Mouse (Mus musculus) cerebellum, adult 8-10 months (tissue): Measurements from ENCODE around the gene Slc12a9.

Experiments
- DNase-seq: peaks from one replicate; pipeline ENCODE4 v3.0.0; 2022

Gene Slc12a9

GRCm38 (mm10) chr5:137333512-137334174, at the start of gene Slc12a9:
Slc12a9 (minus strand) TSS chr5:137333597.
- DNase-seq: peak; percentile 96

DNA sequence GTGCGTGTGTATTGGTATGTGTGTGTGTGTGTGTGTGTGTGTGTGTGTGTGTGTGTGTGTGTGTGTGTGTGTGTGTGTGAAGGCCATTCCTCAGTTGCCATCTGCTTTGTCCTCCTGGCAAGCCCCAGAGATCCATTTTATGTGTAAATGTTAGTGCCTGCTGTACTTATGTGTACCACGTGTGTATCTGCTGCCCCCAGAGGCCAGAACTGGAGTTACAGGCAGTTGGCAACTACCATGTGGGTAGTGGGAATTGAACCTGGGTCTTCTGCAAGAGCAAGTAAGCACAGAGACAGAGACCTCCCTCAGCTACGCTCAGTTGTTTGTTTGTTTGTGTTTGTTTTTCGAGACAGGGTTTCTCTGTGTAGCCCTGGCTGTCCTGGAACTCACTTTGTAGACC, 47.8 kb upstream of the Slc12a9 start:
- DNase-seq: peak; percentile 30

DNA sequence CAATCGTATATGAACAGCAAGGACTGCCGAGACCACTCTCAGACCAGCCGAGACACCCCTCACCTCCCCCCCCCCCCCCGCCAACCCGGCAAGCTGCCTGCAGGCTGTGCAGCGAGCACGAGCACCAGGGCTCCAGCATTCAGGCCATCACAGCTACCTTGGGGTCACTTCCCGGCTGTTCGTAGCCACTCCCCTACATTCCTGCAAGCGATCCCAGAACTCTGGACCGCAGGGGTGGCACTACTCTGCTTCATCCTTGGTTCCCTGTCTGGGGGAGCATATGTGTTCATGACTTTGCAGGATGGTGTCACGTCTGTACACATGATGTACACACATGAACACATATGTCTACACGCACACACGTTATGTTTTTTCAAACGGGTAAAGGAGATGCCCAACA, 44.2 kb upstream of the Slc12a9 start:
- DNase-seq: no peak

GRCm38 (mm10) chr5:137377176-137377575, 43.8 kb upstream of the Slc12a9 start:
- no peak for DNase-seq

DNA sequence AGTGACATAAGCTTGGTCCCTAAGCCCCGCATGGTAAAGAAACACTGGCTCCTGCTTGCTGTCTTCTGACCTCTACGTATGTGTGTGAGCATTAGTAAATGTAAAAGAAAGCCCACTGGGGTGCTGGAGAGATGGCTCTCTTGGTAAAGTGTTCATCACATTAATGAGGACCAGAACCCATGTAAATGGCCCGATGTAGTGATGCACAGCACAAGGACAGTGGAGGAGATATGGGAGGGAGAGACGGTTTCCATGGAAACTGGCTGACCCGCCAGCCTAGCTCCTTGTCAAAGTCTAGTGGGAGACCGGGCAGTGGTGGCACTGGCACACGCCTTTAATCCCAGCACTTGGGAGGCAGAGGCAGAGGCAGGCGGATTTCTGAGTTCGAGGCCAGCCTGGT, 43.3 kb upstream of the Slc12a9 start:
- DNase-seq: no peak

GRCm38 (mm10) chr5:137376198-137376597, 42.8 kb upstream of the Slc12a9 start:
- no peak for DNase-seq

DNA sequence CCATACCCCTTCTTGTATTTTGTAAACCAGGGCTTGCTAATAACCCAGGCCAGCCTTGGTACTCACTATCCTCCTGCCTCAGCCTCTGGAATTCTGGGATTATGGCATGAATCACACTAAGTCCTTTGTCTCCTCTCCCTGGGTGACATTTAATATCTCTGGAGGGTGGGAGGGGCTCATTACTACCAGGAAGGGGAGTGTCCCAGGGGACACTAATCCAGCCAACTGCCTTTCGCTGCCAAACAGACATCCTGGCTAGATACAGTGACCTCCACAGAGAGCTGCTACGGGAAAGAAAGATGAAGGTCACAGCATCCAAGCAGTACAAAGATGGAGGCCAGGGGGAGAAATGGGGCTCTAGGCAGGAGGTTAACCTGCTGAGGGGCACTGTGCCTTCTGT, 42.2 kb upstream of the Slc12a9 start:
- no peak for DNase-seq

DNA sequence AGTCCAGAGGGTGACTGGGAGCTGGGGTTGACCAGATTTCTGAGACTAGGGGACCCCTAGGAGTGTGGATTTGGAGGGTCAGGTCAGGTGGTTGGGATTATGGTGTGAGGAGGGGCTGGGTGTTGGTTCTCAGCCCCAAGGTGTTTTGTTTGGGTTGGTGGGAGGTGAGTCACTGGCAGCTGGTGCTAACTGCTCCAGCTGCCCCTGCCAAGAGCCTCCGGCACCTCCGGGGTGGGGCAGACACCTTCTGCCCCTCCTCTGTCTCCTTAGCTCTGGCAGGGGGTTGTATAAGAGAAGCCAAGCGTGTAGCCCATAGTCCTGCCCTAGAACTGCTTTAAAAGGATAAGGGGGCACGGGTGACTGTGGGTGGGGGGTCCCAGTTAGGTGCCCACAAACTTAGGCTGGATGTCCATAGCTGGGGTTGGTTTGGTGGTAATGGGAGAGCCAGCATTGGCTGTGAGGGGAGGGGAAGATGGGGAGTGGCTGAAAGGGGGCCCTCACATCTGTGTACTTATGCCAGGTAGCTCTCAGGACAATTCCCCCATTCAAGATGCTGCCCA, 41.2 kb upstream of the Slc12a9 start:
- no peak for DNase-seq

DNA sequence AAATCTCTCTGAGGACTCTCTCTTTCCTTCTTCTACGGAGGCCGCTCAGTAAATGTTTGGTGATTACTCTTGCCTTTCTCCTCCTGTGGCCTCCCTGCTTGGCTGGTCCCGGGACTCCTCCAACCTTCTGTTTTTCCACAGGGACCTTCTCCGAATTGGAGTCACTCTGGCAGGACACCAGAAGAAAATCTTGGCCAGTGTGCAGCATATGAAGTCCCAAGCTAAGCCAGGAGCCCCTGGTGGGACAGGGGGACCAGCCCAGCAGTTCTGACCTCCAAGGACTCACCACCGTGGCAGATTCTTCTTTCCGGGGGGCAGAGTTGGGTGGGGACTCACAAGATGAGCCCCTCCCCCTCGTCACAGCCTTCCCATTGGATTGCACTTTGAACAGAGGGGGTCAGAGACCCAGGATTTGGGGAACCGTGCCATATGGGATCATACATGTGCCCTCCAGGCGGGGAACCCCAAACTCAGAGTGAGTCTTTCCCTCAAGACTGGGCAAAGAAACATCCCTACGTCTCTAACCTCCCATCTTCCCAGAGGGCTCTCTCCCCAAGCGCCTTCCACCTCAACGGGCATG, 40.1 kb upstream of the Slc12a9 start:
- DNase-seq: no peak

DNA sequence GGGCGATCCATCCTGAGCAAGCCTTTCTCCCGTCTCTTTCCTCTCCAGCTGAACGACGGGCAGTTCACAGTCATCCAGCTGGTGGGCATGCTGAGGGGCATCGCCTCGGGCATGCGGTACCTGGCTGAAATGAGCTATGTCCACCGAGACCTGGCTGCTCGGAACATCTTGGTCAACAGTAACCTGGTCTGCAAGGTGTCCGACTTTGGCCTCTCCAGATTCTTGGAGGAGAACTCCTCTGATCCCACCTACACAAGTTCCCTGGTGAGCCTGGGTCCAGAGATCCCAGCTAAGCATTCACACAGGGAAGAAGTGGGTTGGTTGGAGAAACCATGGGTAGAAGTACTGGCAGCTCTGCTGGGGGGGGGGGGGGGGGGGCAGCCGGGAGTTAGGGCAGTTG, 36.3 kb upstream of the Slc12a9 start:
- DNase-seq: no peak

- DNase-seq: no peak
Measured at GRCm38 (mm10) chr5:137358382-137358781, 25.0 kb upstream of the Slc12a9 start.

- no peak for DNase-seq
Measured at GRCm38 (mm10) chr5:137354091-137354490, 20.7 kb upstream of the Slc12a9 start.

- DNase-seq: no peak
Measured at GRCm38 (mm10) chr5:137352011-137352975, 18.9 kb upstream of the Slc12a9 start.

GRCm38 (mm10) chr5:137351394-137351793, 18.0 kb upstream of the Slc12a9 start:
- no peak for DNase-seq

DNA sequence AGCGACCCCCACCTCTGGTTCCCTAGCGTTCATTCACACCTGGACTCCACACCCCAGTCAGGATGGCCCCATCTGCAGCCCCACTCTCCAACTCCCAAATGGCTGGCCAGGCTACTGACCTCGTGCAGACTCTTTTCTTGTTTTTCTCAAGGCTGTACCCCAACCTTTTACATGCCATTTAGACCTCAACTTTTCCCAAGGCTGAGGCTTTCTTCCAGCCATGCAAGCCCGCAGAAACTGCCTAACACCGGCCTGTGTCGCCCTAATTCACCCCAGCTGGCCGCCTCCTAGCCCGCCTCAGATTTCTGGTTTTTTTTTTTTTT, 17.6 kb upstream of the Slc12a9 start:
- DNase-seq: no peak

DNA sequence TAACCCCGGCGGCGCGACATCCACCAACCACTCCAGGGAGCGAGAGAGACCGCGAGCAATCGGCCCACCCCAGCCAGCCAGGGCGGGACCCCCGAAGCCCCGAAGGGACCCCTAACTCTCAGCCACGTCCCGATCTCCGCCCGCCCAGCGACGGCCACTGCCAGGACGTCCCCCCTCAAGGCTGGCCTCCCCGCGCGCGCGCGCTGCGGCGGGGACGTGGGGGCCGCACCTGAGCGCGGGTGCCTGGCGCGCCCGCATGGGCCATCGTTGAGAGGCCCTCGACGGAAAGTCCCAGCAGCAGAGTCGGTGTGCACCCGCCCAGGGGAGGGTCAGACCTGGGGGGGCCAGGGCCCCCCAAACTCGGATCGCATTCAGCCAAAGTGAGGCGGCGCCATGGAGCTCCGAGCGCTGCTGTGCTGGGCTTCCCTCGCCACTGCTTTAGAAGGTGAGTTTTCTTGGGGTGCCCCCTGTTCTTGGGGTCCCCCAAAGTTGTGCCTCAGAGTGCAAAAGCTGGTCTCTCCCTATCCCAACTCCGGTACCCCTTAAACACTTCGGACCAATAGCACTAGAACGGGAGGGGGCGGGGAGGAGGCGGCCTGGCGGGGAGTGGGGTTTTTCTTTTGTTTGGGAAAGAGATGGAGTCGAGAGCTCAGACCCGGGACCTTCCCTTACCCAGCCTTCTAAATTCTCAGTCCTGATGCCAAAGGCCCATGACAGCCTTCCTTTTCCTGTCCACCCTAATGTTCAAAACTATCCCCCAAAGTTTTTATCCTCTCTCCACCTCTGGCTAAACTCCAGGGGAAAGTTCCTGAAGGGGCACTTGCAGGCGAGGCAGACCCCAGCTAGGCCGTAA, 17.0 kb upstream of the Slc12a9 start:
- no peak for DNase-seq

GRCm38 (mm10) chr5:137349384-137350204, 16.2 kb upstream of the Slc12a9 start, which contains the start of gene Ephb4:
Ephb4 (plus strand) TSS chr5:137350109.
- no peak for DNase-seq

DNA sequence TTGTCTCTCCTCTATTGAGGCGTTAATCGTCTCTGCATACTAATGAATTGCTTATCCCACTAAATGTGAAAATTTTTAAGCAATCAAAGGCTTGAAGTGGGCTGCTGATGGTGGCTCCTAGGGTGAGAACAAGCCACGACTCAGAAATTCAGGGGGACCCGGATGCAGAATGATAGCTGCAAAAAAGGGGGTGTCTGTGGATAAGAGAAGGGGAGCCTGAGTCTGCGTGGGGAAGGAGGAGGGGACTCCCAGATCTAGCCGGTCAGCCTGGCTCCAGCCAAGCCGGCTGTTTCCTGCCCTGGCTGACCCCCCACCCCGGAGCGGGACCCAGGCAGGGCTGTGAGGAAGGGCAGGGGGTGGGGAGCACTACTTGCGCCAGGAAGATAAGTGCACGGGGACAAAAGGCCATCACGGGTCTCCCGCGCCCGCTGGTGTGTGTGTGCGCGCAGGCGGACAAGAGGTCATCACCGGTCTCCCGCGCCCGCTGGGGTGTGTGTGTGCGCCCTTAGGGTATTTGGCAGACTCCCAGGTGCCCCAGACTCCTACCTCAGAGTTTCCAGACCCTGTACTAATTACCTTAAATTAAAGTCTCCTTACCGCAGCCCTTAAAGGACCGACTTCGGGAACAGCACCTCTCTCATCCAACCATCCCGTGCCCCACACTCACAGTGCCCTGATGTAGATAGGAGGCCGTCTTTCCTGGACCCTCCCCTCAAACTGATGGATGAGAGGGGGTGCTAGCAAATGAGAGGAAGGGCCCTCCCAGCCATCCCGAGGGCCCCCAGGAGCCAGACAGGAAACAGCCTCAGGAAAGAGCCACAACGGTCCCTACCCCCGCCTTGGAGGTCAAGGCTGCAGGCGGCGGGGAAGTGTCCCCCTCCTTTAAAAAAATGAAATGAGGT, 15.3 kb upstream of the Slc12a9 start:
- no peak for DNase-seq

DNA sequence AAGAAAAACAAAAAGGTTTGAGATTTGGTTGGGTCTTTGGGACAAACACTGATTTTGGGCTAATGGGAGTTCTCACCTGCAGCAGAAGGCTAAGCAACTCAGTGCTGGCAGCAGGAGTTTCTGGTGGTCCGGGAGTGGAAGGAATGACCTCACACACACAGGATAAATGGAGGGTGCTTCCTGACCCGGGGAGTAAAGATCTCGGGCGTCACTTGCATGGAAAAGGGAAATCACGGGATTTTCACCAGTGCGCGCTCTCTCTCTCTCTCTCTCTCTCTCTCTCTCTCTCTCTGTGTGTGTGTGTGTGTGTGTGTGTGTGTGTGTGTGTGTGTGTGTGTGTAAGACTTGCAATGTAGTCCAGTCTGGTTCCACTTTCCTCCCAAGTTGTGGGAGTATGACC, 14.5 kb upstream of the Slc12a9 start:
- DNase-seq: no peak

- DNase-seq: no peak
Measured at GRCm38 (mm10) chr5:137346983-137347382, 13.6 kb upstream of the Slc12a9 start.

GRCm38 (mm10) chr5:137346388-137346787, 13.0 kb upstream of the Slc12a9 start:
- DNase-seq: no peak
